Mouse (Mus musculus): ENCODE measurements around the gene Map7d2. TPM values are rescaled to one million over a fixed set of nuclear protein-coding genes. Genes with fewer than 3 reads are reported as not detected.

Gene Map7d2
- total and polyA plus RNA-seq, 3 experiments = 0.10 TPM; not detected in 2

- no peak for TF ChIP-seq KAT2A (conservative IDR thresholded peaks at IDR 0.05; ENCODE audit: low read depth, low read length)
Measured at GRCm38 (mm10) chrX:159509847-159510715, 95.7 kb downstream of the Map7d2 start (continued).

GRCm38 (mm10) chrX:159510716-159511051 lies 96.3 kb downstream of the Map7d2 start:
- Histone ChIP-seq H3K9me3 (replicated peaks; ENCODE audit: insufficient read depth, low read length) (no peaks in the 10 kb centered on the region), H3K27me3 (ENCODE audit: control insufficient read depth in 1 of 2, insufficient read depth in 2 of 2, low read length in 2 of 2) (no peaks in the 10 kb centered on the region), H3K4me3 (ENCODE audit: control insufficient read depth in 1 of 2, insufficient read depth in 1 of 2, low read depth in 2 of 2, low read length in 2 of 2) (peak overlapping the region; percentile 57 to 75), H3K27ac (ENCODE audit: control insufficient read depth, low read depth, low read length) (peak overlapping the region; percentile 99), H3K9ac (ENCODE audit: control insufficient read depth, low read depth, low read length, poor library complexity, severe bottlenecking) (peak overlapping the region; percentile 98), H3K79me2 (ENCODE audit: control insufficient read depth, insufficient read depth, low read length, poor library complexity) (peaks cover 16% of the 10 kb centered on the region), H3K36me3 (ENCODE audit: control insufficient read depth in 1 of 2, insufficient read depth in 2 of 2, low read length in 2 of 2) (peaks cover 0 to 7% of the 10 kb centered on the region in 2 experiments; a peak in 2 of 4 replicates), H3K4me1 (ENCODE audit: control insufficient read depth in 1 of 2, insufficient read depth in 2 of 2, low read length in 2 of 2) (peaks cover 2 to 14% of the 10 kb centered on the region in 2 experiments; a peak in 3 of 4 replicates)
- DNase-seq (ENCODE audit: low read depth, low spot score) = peak; percentile 75
- TF ChIP-seq CHD2 (IDR thresholded peaks at IDR 0.05; ENCODE audit: low read length) = no peak
- 0 out of 2 replicates have a peak, but pooled peaks have one; percentile 7 for TF ChIP-seq HCFC1 (IDR thresholded peaks at IDR 0.05; ENCODE audit: low read depth, low read length)
- TF ChIP-seq USF1 (IDR thresholded peaks at IDR 0.05; ENCODE audit: low read depth, low read length) = no peak
- TF ChIP-seq E2F4 (IDR thresholded peaks at IDR 0.05; ENCODE audit: borderline replicate concordance, low read depth, low read length) = peak; percentile 10; the same call in 1 of the 2 replicates
- 0 out of 2 replicates have a peak, but pooled peaks have one; percentile 26 for TF ChIP-seq ZMIZ1 (IDR thresholded peaks at IDR 0.05; ENCODE audit: low read depth, low read length)
- no peak for TF ChIP-seq POLR2AphosphoS5 (IDR thresholded peaks at IDR 0.05; ENCODE audit: borderline replicate concordance, low read depth, low read length)
- TF ChIP-seq NELFE (IDR thresholded peaks at IDR 0.05; ENCODE audit: low read depth, low read length) = no peak; the same call in 1 of the 2 replicates
- TF ChIP-seq MXI1 (IDR thresholded peaks at IDR 0.05; ENCODE audit: low read depth, low read length) = no peak; the same call in 1 of the 2 replicates
- no peak for TF ChIP-seq RCOR1 (IDR thresholded peaks at IDR 0.05; ENCODE audit: low read depth, low read length)
- no peak for TF ChIP-seq MEF2A (IDR thresholded peaks at IDR 0.05; ENCODE audit: extremely low read depth, insufficient replicate concordance, low read depth, low read length, poor library complexity, severe bottlenecking)
- TF ChIP-seq MYB (IDR thresholded peaks at IDR 0.05; ENCODE audit: low read depth, low read length) = no peak
- no peak for TF ChIP-seq TBP (IDR thresholded peaks at IDR 0.05; ENCODE audit: low read depth, low read length)
- no peak for TF ChIP-seq KAT2A (conservative IDR thresholded peaks at IDR 0.05; ENCODE audit: low read depth, low read length)
- TF ChIP-seq BHLHE40 (IDR thresholded peaks at IDR 0.05; ENCODE audit: borderline replicate concordance, low read depth, low read length) = no peak
- no peak for TF ChIP-seq UBTF (IDR thresholded peaks at IDR 0.05; ENCODE audit: borderline replicate concordance, insufficient read depth, low read depth, low read length)
- 0 out of 4 replicates have a peak, but pooled peaks of 1 of the 2 experiments have one; percentile 20 for TF ChIP-seq POLR2A (IDR thresholded peaks at IDR 0.05; ENCODE audit: control insufficient read depth in 1 of 2, insufficient read depth in 1 of 2, low read depth in 1 of 2, low read length in 2 of 2, poor library complexity in 1 of 2)
- TF ChIP-seq MAFK (IDR thresholded peaks at IDR 0.05; ENCODE audit: borderline replicate concordance, low read depth, low read length) = no peak
- no peak for TF ChIP-seq ZC3H11A (IDR thresholded peaks at IDR 0.05; ENCODE audit: low read depth, low read length)

All from MEL (cell line).